Mouse (Mus musculus) embryonic fibroblast, embryonic 13.5 days (primary cell): ENCODE measurements at regions not wholly inside any gene's neighbourhood (a gene's known extent, or its start where the extent isn't known, plus 50 kb on each side); places are given as distances from the start of the nearest gene placed in this dataset.

Source experiments
- H3K27ac ChIP-seq: 2 replicates; pipeline ENCODE4 v1.5.1; 2012; ENCODE audit warnings: low read length, control low read depth, inconsistent platforms; ENCODE audit not compliant: insufficient read depth
- H3K4me1 ChIP-seq: 2 replicates; pipeline ENCODE4 v1.6.1; 2011; ENCODE audit warnings: low read length; ENCODE audit not compliant: control insufficient read depth, insufficient read depth
- H3K4me3 ChIP-seq: 2 replicates; pipeline ENCODE4 v1.5.1; 2011; ENCODE audit warnings: mild to moderate bottlenecking, control low read depth, low read length; ENCODE audit not compliant: insufficient read depth
- CTCF ChIP-seq: IDR thresholded peaks from 2 replicates; pipeline ENCODE4 v1.5.1; 2011; ENCODE audit warnings: mild to moderate bottlenecking, control low read depth, low read length, moderate library complexity, borderline replicate concordance; ENCODE audit not compliant: insufficient read depth
- POLR2A ChIP-seq: IDR thresholded peaks from 2 replicates; pipeline ENCODE4 v1.6.1; 2011; ENCODE audit warnings: low read depth, mild to moderate bottlenecking, control low read depth, low read length, moderate library complexity

DNA sequence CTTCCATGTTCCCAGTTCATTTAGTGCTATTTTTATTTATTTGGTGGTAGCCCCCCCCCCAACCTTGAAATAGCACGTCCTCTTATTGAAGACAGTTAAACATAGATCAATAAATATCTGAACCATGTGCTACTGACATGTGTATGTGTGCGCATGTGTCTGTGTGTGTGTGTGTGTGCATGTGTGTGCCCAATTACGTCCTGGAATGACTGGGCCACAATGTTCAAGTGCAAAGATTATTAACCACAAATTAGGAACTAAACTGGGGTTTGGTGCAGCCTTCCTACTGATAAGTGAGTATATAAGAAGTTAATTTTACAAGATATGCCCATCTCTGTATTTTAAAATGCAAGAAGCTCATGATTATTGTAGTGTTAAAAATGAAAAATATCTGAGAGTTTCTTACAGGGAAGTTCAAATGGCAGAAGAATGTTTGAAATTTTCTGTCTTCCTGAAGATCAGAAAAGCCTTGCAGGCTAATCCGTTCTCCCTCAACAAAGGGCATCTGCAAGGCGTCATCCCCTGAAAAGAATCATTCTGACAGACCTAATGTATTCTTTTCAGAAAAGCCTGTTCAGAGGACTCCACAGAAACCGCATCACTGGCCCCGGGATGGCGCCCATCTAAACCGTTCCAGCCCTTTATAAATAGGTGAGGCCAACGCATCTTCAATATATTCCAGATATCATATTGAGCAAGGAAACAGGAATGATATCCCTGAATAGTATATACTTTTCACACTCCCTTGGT is 170.8 kb downstream of the Sox4 start:
- Histone ChIP-seq H3K4me3 (no peak overlapping the region), H3K4me1 (peaks cover 10% of the 10 kb centered on the region; the same call in 1 of the 2 replicates), H3K27ac (no peak overlapping the region)
- TF ChIP-seq POLR2A: no peak
- TF ChIP-seq CTCF: no peak

DNA sequence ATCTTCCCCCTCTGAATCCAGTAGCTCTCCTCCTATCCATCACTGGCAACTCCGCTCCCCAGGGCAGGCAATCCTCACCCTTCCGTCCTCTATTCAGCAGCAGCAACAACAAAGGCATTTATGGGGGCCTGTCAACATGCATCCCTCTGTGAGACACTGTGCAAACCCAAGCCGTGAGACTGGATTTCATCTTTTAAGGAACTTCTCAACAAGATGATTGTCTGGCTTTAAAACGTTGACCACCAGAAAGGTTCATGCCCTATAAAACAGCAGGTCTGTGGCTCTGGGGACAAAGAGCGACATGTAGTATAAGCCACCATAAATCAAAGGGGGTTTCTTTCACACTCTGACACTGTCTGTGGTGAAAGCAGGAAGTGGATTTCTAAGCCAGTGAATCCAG is 171.4 kb downstream of the Sox4 start:
- Histone ChIP-seq H3K4me3 (no peak overlapping the region), H3K27ac (no peak overlapping the region), H3K4me1 (peaks cover 4% of the 10 kb centered on the region; the same call in 1 of the 2 replicates)
- TF ChIP-seq POLR2A (no peak), CTCF (no peak)

DNA sequence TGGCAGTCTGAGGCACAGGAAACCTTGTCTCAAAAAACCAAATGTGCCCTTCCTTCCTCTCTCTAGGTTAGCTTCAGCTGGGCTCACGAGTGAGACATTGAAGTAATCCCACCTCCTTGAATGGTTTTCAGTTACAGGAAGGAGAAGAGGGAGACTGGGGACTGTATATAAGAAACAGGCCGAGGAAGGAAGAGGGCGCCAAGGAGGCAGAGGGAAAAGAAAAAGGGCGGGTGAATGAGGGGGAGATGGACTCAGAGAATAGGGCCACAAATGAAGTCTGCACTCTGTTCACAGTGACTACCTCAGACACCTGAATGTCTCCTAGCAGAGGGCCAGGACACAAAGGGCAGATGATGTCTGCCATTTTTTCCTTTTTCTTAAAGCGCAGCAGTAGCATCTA is 171.9 kb downstream of the Sox4 start:
- H3K4me1 ChIP-seq: peaks cover 3% of the 10 kb centered on the region; the same call in 1 of the 2 replicates
- no peak overlapping the region for H3K27ac ChIP-seq
- TF ChIP-seq CTCF (no peak), POLR2A (no peak)
- H3K4me3 ChIP-seq: no peak overlapping the region

DNA sequence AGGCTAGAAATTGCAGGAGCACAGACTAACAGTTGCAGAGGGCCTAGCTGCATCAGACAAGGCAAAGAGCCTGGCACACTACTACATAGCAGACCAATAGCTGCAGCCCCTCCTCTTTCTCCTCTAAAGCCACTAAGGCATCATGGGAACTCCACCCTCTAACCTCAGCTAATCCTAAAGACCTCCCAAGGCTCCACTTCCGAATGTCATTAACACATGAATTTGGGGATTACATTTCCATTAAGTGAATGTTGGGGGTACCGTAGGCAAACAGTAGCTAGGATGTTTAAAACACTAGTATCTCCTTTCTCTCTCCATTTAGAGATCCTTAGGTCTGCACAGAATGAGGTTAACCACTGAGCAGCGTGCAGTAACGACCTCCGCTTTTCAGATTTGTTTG is 173.1 kb downstream of the Sox4 start:
- TF ChIP-seq CTCF (no peak), POLR2A (no peak)
- Histone ChIP-seq H3K27ac (no peak overlapping the region), H3K4me1 (no peaks in the 10 kb centered on the region), H3K4me3 (no peak overlapping the region)

DNA sequence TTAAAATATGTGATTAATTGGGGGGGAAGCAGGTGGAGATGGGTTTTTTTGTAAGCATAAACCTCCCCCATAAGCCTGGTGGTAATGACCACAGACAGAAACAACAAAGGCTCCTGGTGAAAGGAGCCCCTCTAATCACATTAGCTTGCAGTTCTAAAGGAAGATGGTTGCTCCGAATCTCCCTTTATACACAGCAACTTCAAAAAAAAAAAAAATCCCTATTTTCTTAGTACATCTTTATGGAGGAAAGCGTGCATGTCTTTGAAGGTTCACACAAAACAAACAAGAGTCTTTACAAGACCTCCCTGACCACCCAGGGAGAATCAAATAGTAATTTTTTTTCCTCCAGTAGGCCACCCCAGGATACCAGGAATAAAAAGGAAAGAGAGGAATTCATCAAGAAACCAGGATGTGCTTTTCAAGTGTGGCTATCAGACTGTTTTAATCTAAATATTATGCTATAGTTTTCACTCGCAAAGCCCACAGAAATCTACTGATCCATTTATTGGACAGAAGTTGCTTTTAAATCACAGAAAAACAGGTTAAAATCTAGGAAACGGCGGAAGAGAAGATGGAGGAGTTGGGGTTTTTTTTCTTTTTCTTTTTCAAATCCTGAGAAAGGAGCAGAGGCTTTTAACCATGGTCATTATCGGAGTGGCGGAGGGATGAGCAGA is 178.2 kb downstream of the Sox4 start:
- H3K27ac ChIP-seq: no peak overlapping the region

DNA sequence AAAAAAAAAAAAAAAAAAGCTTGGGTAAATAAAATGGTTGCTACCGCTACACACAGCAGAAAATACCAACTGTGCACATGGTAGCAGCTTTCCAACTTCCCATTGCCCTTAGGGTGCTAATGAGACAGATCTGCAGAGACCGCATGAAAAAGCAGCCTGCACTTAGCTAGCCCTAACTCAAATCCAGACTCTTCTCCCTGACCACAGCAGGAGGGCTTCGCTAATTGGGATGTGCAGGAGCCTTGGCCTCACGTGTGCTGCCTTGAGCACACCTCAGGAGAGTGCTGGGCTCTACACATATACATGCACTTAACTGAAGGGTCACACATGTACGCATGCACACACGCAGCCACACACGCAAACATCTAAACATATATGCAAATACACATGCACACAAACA is 178.9 kb downstream of the Sox4 start:
- TF ChIP-seq POLR2A (no peak), CTCF (no peak)
- peaks cover 10% of the 10 kb centered on the region for H3K4me1 ChIP-seq
- H3K4me3 ChIP-seq: no peak overlapping the region
- H3K27ac ChIP-seq: no peak overlapping the region

More for the DNA sequence above, 178.2 kb downstream of the Sox4 start:
- peaks cover 8% of the 10 kb centered on the region for H3K4me1 ChIP-seq
- TF ChIP-seq POLR2A (no peak), CTCF (no peak)
- no peak overlapping the region for H3K4me3 ChIP-seq

DNA sequence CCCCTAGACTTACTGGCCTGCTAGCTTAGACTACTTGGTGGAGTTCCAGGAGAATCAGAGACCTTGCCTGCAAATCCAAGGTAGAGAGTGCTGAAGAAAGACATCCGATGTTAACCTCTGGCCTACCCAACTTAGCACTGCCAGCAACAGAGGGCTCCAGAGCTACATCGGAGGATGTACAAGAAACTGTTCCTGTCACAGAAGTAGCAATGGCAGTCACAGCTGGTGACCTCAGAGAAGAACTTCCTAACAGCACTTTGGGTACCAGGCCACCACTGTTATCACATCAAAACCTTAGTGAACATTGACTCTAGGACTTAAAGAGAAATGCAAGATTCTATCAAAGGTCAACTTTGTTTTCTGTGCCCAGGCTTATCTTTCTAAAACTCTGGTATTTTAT is 180.0 kb downstream of the Sox4 start:
- Histone ChIP-seq H3K4me1 (peaks cover 12% of the 10 kb centered on the region), H3K4me3 (no peak overlapping the region), H3K27ac (no peak overlapping the region)
- no peak for TF ChIP-seq POLR2A
- no peak for TF ChIP-seq CTCF

DNA sequence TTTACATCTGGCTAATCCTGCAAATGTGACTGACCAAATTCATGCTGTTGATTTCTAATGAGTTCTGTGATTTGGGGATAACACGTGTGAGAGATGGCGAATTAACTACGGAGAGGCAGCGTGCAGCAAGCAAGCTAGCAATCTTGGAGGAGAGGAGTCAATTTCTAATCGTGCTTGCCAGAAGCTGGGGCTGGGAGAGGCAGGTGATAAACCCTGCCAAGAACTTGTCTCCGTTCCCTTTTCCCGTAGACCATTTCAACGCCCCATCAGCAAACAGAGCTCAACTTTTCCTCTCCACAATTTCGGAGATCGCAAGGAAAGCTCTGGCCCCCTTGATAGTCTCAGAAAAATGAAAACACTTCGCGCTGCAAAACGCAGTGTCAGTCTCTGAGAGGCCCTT is 183.0 kb downstream of the Sox4 start:
- TF ChIP-seq CTCF (no peak), POLR2A (no peak)
- Histone ChIP-seq H3K27ac (peak overlapping the region; percentile 4; the same call in 1 of the 2 replicates), H3K4me3 (no peak overlapping the region), H3K4me1 (peaks cover 14% of the 10 kb centered on the region)

DNA sequence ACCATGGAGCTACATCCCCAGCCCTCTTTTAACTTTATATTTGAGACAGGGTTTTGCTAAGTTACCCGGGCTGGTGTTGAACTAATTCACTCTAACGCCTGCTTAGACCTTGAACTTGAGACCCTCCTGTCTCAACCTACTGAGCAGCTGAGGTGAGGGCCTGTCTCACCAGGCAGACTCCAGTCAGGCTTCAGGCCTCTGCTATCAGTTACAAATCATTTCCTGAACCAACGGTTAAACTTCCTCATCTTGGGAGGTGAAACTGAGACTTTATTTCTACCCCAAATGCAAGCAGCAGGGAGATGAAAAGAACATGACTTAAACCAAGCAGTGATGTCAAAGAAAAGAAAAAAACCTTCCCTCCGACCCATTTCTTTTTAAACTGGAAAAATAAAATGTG is 183.5 kb downstream of the Sox4 start:
- H3K27ac ChIP-seq: peak overlapping the region; percentile 62
- no peak overlapping the region for H3K4me3 ChIP-seq
- TF ChIP-seq CTCF (no peak), POLR2A (no peak)
- H3K4me1 ChIP-seq: peaks cover 14% of the 10 kb centered on the region

DNA sequence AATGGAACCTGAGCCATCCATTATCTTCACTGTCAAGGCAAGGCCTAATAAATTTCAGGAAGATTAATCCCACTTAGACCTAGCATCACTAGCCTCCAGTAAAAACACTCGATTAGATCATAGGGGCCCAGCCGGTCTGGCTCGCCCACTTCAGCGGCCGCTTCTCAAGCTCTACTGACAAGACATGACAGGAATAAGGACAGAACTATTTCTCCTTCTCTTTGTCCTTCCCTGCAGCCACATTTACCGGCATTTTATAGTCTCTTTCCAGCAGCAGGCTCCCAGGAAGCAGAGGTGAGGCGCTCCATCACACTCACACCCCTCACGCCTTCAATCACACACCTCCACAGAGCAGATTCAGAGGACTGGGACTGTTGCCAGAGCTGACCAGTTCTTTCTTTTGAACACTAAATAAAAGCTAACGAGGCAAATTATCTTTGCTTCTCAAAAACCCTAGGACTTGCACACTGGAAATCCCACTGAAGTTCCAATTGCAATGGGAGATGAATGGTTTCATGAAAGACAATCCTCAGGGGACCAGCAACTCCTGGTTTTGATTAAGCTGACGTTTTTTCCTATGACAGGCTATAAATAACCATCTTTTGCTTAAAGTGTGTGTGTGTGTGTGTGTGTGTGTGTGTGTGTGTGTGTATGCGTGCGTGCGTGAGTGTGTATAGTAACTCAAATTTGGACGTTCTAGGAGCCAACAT is 184.6 kb downstream of the Sox4 start:
- TF ChIP-seq POLR2A: no peak
- TF ChIP-seq CTCF: no peak
- H3K4me1 ChIP-seq: peaks cover 14% of the 10 kb centered on the region
- H3K27ac ChIP-seq: peak overlapping the region; percentile 47
- H3K4me3 ChIP-seq: no peak overlapping the region
